Mouse (Mus musculus): ENCODE results near the gene Pop4.

Gene Pop4

DNA sequence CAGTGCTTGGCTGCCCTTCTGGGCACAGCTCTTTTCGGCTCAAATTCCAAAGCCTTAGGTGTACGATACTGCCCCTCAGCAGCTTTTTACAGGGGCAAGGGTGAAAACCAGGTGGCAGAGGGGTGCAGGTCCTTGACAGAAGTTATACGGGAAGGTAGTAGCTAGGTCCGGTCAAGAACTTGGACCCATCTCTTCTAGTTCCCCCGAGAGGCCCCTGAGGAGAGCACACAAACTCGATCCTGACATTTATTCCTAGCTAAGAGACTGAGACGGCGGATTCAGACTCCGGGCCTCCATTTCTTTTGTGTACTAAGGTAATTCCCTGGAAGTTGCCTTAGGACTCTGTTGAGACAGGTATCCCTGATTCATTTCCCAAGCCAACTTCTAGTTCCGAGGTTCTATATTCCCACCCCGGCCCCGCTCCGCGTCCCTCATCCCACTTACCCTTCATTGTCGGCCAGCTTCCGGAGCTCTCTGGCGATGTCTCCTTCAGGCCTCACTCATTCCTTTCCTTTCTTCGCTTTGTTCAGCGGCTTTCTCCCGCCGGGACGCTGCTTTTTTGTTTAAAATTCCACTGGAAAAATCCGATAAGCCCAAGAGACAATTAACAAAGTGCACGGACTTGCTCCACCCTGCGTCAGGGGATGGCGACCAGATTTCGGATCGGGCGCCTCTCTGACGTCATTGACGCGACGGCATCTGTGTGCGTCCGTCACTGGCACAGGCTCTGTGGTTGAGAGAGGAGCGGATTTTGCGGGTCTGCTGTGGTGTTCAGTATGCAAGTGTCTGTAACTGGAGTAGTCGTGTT lies at the start of gene Pop4:
Pop4 (minus strand) TSS at position 721 of the 808 bp plus-strand sequence.
- in situ Hi-C loops (cut with MboI, MseI): no loop called here

DNA sequence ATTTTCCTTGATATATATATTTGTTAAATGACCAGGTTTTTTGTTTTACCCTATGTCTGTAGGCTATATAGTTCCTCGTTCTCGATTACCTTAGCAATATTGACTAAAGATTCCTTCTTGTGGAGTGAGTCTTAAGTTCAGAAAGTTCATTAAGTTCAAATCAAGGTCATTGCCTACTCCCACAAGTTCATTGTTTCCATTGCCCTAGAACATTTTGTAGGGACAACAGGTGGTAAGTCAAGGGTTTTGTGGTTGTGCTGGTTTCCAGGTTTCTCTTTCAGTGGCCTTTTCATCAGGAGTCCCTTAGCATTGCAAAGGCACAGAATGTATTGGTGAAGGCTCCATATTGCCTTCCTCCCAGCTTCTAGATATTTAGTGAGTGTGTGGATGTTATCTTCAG lies 49.4 kb upstream of the Pop4 start:
- in situ Hi-C loops (cut with MboI, MseI): no loop called here

DNA sequence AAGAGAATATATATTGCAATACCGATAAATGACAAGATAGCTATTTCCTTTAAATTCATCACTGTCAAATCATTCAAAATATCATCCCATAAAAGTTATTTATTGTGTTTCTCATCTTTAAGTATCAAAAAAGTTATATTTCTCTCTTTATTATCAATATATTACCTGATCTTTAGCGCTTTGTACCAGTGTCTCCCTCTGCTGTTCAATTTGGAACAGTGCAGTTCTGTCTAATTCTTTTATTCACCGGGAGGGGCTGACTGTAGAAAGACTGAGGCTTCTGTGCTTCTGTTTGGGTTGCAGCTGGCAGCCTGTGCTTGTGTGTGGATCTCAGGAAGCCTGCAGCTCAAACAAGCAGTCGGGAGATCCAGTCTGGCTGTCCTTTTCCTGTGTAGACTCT lies 11.0 kb upstream of the Pop4 start:
- in situ Hi-C loops (cut with MboI, MseI): loop anchor here in 1 of 2 experiments (25.0 kb wide), 1 partner anchor 895 kb away; no protein-coding TSS in a partner anchor

DNA sequence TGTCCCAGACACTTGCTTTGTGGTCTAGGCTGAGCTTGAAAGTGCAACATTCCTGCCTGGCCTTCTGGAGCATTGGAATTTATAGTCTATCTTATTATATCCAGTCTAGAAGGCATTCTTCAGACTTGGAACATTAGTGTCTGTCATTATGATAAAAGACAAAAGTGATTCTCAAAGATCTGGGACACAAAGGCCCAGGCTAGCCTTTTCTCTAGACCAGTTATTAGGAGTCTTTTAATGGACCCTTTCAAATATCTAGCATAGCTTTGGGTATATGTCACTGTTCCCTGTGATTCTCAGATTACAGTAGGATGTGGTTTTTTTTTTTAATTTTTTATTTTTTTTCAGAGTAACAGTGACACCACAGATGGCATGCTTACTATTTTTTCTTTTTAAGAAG lies 1.3 kb upstream of the Pop4 start:
- in situ Hi-C loops (cut with MboI, MseI): no loop called here

DNA sequence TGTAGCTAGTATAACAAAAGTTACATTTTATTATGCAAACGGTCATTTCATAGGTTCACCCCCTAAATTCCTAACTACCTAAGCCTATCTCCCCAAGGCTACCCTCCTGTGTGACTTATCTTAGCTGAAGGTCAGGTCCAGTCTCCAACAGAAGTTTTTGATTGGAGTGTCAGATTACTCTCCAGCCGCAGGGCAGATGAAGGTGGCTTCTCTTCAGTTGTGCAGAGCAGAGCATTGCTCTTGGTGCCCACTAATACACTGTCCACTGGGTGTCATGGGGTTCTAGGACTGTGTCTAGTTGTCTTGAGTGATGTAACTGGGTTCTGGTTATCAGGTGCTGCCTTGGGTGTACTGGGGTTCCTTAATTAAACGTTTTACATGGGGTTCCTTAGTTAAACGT lies 636 bp upstream of the Pop4 start:
- in situ Hi-C loops (cut with MboI, MseI): no loop called here

DNA sequence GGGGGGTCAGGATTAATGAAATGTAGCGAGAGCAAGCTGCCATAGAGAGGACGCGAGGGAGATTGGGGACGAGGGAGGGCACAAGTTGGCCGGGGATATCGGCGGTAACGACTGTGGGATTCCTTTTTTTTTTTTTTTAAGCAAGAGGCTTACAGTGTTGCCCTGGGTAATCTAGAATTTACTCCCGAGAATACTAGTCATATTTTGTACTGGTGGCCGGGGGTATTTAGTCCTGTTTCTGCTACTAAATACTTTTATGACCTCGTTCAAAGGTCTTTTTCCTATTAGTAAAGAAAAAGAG lies 238 bp upstream of the Pop4 start:
- in situ Hi-C loops (cut with MboI, MseI): no loop called here

DNA sequence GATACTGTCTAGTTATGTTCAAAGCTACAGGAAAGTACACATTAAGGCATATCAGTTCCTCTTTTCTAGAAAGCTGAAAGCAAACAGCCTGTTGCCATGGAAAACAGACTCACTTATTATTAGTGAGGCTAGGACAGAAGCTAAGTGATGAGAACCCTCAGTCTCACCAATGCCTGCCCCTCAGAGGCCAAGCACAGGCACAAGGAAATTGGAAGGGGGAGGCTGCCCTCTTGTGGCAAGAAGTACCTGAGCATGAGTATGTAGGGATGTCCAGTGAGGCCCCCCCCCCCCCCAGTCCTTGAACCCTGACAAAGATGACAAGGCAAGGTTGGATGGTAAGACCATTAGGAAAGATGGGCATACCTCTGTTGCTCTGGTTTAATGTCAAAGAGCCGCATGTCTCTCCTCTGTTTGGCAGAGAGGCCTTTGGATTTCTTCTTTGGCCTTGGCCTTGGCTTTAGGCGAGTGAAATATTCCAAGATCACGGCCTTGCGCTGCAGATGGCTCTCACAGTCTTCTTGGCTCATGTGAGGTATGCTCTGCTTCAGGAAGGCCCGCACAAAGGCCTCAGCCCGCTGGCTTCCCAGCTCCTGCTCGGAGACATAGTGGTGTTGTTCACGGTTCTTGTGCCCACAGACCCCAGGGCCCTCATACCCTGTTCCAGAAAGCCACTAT lies 4.1 kb downstream of the Pop4 start:
- in situ Hi-C loops (cut with MboI, MseI): loop anchor here (5.0 to 10.0 kb wide), 3 partner anchors 75 to 202 kb away; partner anchors contain the start of gene 1600014C10Rik (in 1 of the 2)

DNA sequence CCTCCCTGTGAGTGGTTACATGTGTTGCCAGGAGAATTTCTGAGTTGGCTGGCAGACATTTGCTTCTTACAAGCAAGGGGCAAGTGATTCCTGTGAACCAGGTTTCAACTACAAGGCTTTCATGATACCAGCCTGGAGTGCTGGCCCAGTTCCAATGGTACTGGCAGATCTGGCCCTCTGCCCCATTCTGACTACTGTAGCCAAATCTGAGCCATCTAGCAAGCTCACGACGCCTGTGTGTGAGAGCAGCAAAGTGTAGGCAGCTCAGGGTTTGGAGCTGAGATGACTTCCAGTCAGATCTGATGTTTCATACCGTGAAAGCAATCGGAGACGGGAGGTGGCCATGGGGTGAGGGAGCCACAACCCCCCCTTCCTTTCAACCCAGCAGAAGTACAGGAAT lies 8.8 kb downstream of the Pop4 start:
- in situ Hi-C loops (cut with MboI, MseI): loop anchor here in 1 of 2 experiments (5.0 to 10.0 kb wide), 2 partner anchors 40 to 198 kb away; no protein-coding TSS in a partner anchor

DNA sequence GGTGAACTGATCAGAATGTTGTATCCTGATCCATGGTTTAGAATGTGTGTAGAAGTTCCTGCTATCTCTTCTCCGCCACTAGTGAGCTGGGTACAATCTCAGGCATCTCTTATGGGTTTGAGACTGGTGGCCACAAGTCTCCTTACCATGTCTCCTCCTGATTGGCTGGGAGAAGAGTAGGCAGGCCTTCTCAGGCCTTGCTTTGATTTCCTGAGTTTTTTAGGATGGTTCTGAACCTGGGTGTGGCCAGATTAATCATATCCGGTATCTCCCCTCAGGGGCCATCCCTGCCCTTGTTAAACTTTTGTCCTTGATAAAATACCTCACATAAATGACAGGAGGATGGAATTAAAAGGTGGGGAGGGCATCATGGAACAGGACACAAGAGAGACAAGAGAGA lies 11.6 kb downstream of the Pop4 start:
- in situ Hi-C loops (cut with MboI, MseI): loop anchor here in 1 of 2 experiments (5.0 to 10.0 kb wide), 2 partner anchors 37 to 195 kb away; no protein-coding TSS in a partner anchor

DNA sequence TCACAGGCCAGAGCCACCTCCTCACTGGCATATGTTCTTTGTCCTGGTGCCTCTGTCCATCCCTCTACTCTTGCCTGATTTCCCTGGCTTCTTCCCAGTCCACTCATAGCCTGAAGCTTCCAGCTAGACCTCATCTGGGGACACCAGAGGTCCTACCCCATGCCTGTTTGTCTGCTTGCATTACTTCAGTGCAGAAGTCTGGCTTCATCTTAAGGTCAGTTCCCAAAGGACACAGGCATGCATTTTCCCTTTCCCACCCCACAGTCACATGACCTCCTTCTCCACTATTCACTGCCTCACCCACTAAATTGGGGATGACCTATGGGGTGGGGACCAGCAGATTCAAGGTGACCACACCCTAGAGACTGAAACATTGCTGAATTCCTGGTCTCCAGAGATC lies 17.8 kb downstream of the Pop4 start:
- in situ Hi-C loops (cut with MboI, MseI): no loop called here

DNA sequence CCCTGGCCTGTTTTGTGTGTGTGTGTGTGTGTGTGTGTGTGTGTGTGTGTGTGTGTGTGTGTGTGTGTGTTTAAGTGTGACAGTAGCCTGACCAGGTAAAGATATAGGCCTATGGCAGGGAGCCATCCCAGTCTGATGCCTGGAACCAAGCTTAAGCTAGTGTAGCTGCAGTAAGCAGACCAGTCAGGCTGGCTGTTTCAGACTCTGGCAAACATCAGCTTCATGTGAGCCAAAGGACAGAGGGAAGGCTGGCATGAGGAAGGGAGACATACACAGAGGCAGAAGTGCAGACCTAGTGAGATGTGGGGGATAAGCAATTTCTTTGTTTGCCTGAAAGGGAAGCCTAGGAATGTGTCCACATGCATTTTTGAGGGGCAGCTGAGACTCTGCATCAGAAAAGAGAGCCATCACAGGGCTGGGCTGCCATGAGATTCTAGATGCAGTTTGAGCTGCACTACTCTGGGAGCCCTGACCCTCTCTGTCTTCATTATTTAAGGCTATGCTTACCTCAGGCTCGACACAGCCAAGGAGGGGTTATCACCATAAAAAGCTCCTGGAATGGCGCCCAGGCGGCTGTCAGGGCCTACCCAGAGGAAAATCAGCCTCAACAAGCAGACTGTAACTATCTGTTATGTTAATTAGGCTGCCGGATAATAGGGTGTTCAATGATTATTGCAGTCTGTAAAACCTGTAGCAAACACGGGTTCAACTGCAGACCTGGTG lies 19.6 kb downstream of the Pop4 start:
- in situ Hi-C loops (cut with MboI, MseI): no loop called here

DNA sequence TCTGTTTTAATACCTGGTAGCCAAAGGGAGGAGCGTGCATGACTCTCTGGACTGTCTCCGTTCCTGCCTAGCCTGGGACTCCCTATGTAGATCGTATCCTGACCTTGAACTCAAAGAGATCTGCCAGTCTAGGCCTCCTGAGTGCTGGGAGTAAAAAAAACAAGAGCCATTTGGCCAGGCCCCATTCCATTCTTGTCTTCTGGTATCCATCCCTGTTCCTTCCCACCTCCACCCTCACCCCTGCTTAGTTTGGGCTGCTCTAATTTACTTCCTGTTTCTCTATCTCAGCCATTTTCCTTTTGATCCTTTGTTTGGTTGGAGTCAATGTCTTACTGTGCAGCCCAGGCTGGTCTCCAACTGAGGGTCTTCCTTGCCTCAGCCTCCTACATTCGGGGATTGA lies 28.8 kb downstream of the Pop4 start:
- in situ Hi-C loops (cut with MboI, MseI): no loop called here

DNA sequence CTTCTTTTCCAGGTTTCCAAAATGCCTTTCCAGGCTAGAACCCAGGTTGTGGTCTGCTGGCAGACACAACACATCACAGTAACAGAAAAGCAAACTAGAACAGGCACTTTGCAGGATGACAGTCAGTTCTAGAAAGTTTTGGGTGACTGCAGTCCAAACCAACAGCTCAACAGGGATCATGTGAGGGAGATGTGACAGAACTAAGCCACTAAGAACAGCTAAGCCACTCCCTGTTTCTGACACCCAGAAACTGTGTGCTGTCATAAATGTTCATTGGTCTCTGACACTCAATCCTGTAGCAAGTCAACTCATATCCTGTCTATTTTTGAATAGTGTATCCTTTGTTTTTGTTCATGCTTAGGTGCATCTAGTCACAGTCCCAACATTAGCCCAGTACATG lies 34.1 kb downstream of the Pop4 start:
- in situ Hi-C loops (cut with MboI, MseI): no loop called here

DNA sequence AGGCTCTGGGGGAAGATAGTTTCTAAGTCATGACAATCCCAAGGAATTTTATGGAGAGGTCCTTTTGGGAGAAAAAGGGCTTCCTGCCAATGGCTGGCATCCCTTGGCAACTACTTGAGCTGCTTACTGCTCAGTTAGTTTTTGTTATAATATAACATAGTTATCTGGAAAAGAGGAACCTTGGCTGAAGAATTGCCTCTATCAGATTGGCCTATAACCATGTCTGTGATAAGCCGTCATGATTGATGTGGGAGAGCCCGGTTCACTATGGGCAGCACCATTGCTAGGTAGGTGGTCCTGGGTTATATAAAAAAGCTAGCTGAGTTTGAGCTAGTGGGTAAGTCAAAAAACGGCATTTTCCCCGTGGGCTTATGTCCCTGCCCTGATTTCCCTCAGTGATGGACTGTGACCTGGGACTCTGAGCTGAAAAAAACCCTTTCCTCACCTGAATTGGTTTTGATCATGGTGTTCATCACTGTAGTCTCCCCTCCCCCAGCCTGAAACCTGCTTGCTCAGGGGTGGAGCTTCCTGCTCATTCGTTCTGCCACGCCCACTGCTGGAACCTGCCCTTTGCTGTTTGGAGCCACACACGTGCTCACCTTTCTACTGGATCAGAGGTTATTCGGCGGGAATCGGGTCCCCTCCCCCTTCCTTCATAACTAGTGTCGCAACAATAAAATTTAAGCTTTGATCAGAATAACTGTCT lies 34.7 kb downstream of the Pop4 start:
- in situ Hi-C loops (cut with MboI, MseI): no loop called here

DNA sequence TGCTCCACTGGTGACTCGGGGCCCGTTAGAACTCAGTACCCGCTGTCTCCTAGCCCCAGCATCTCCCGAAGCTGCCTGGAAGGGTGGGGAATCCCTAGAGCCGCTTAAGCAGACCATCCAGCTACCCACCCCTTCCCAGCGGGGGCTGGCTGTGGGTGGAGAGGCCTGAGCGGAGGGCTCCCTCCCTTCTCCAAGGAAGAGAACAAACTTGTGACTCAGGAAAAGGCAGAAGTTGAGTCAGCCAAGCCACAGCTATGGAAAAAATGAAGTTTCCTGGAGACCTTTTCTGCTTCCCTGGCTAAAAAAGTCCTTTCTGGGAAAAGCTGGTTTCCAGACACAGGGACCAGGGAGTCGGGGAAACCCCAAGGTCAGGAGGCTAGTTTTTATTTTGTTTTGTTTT lies 40.9 kb downstream of the Pop4 start:
- in situ Hi-C loops (cut with MboI, MseI): no loop called here

DNA sequence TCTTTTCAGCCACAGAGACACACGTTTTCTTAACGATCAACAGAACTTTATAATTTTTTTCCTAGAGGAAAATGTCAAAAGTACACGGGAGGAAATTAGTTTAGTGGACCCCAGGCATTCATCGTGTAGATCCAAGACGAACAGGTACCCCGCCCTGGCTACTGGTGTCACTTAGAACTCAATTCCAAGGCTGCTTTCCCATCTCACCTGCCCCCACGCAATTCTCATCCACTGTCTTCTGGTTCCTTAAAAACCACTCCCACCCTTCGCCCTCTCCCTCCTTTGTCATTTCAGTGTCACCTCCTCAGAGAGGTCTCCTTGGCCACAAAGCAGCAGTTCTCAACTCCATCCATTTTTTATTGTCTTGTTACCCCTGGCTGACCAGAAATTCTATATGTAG lies 42.9 kb downstream of the Pop4 start:
- in situ Hi-C loops (cut with MboI, MseI): no loop called here

DNA sequence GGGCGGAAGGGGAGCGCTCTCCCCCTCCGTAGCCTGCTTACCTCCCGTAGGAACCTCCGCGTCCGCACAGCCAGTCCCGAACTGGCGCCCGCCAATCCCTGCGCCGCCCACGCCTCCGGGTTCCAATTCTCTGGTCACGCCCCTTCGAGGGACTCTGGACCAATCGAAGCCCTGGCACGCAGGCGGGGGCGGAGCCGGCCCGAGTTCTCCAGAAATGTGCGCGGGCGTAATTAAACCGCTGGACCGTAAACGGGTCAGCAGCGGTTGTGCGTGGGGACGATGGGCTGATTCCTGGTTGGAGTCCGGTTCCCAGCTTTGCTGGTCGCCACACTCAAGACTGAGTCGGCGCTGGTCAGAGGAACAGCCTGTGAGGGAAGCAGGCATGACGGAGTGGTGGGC lies 43.3 kb downstream of the Pop4 start, which contains the start of gene Plekhf1:
Plekhf1 (minus strand) TSS at position 117 of the 399 bp plus-strand sequence.
- in situ Hi-C loops (cut with MboI, MseI): no loop called here

DNA sequence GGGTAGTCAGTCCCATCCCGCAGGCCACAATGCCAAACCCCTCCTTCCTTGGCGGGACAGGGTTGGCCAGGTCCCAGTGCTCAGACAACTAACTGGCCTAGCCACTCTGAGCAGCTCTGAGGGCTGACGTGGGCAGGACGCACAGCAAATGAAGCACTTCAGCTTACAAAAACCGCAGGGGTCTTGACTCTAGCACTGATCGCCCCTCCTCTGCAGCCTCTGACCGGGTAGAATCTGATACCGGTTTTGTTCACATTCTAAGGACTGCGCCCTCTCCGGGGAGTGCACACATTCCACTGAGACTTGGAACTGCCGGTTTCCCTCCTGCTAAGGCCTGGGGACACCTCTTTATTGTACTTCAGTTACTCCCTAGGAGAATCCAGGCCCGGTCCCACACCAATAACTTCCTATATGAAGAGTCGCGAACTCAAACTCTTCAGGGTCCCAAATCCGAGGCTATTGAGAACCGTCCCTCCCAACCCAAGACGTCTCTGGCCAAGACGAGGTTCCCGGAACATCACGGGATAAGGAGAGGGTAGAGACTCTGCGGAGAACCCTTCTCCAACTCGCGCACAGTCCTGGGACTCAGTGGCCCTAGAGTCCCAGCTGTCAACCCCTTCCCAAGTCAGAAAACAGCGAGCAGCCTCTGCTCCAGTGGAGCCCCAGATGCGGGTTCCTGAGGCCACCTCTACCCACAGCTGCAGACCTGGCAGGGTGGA lies 43.9 kb downstream of the Pop4 start:
- in situ Hi-C loops (cut with MboI, MseI): no loop called here

DNA sequence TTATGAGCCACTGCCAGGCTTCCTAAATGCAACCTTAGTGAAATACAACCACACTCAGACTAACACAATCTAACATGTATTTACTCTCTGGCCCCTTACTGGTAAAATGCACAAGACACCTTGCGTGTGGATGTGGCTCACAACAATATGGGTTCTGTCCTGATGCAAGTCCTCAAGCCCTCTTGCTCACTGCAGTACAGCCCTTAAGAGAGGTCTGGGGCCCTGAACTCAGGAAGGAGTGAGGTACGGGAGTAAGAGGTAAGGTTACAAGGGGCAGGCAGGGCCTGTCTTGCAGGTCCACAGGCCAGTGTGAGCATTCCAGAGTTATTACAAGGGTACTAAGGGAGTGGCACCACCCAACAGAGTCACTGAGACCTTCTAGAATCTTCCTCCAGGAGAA lies 45.0 kb downstream of the Pop4 start:
- in situ Hi-C loops (cut with MboI, MseI): no loop called here

DNA sequence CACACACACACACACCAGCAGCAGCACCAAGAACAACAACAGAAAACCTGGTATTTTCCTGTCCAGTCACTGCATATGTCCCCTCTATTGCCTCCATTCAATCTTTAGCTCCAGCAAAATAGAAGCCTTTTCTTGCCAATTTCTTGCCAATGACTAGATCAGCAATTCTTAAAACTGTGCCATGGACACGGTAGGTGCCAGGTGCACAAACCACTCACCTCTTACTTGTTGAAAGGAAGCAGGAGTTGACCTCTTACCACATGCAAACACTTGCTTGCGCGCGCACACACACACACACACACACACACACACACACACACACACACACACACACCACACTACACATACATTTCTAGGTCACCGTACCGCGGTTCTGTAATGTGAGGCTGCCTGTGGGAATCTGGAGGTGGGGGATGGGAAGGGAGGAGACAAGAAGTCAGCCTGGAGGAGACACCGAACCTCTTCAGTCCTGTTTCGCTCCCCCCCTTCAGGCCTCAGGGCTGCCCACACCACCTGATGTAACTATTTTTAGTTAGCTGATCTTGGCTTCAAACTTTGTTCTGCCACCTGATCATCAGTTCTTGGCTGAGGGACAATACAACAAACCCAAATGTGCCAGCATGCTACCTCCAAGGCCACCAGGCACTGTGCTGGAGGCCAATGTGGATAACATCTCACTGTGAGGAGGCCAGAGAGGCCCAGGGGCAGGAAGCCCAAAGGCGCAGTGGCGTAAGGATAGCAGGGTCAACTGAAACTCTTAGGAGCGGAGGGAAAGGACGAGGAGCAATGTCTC lies 46.5 kb downstream of the Pop4 start:
- in situ Hi-C loops (cut with MboI, MseI): loop anchor here in 1 of 2 experiments (5.0 kb wide), 1 partner anchor 38 kb away; no protein-coding TSS in a partner anchor
